ENCODE assay signal across 7 mouse cellular contexts in genomic region chr3:36688874-36689273, GRCm38 (mm10). TPM values are rescaled to one million over a fixed set of nuclear protein-coding genes. Genes with fewer than 3 reads are reported as not detected.
DNase-seq lines count a peak whose midpoint lies in the region; ATAC-seq lines count a peak whose summit lies in the region.

No protein-coding gene starts in this region.

- DNase-seq in adrenal gland, postnatal 25 days = peak; percentile 74
- peak; percentile 87 for DNase-seq in embryo, embryonic 10 days (ENCODE audit: low spot score)
- peak; percentile 71 to 75 for DNase-seq in gastrocnemius, postnatal 4 days (ENCODE audit: low spot score in 2 of 2)
- DNase-seq in intestine, embryonic 14.5 days (ENCODE audit: low spot score) = peak; percentile 87
- peak; percentile 45 to 52 for DNase-seq in left cerebral cortex, postnatal 36 days (ENCODE audit: low spot score in 2 of 2)
- DNase-seq in midbrain, embryonic 11.5 days (ENCODE audit: low spot score, missing footprints) = peak; percentile 99
- peak; percentile 11 to 53 for DNase-seq in spleen, adult 18-20 months

- H3K4me3 ChIP-seq in intestine, embryonic 14.5 days (ENCODE audit: low read depth, low read length) = peak overlapping the region; percentile 65
- H3K4me3 ChIP-seq in midbrain, embryonic 11.5 days (ENCODE audit: low read depth, low read length) = peak overlapping the region; percentile 54

- H3K4me1 ChIP-seq in intestine, embryonic 14.5 days (replicated peaks; ENCODE audit: control insufficient read depth, insufficient read depth, low read length) = no peaks in the 10 kb centered on the region
- 0 out of 2 replicates have a peak, but pooled peaks cover 2% of the 10 kb centered on the region for H3K4me1 ChIP-seq in midbrain, embryonic 11.5 days (ENCODE audit: control insufficient read depth, insufficient read depth, low read length)

- no peak overlapping the region for H3K9ac ChIP-seq in intestine, embryonic 14.5 days (ENCODE audit: low read length)
- no peak overlapping the region for H3K9ac ChIP-seq in midbrain, embryonic 11.5 days (ENCODE audit: low read length)

- H3K36me3 ChIP-seq in intestine, embryonic 14.5 days (ENCODE audit: control insufficient read depth, insufficient read depth, low read length) = no peaks in the 10 kb centered on the region
- H3K36me3 ChIP-seq in midbrain, embryonic 11.5 days (ENCODE audit: control insufficient read depth, insufficient read depth, low read length) = no peaks in the 10 kb centered on the region

- 0 out of 2 replicates have a peak, but pooled peaks cover 12% of the 10 kb centered on the region for H3K27me3 ChIP-seq in intestine, embryonic 14.5 days (replicated peaks; ENCODE audit: control insufficient read depth, insufficient read depth, low read length)
- H3K27me3 ChIP-seq in midbrain, embryonic 11.5 days (ENCODE audit: control insufficient read depth, insufficient read depth, low read length) = peaks cover 11% of the 10 kb centered on the region; the same call in 1 of the 2 replicates

- ATAC-seq in intestine, embryonic 14.5 days (replicated peaks; ENCODE audit: low FRiP score, low TSS enrichment, low read depth) = peak; percentile 57
- ATAC-seq in midbrain, embryonic 11.5 days (ENCODE audit: low FRiP score) = peak; percentile 69

- peak overlapping the region; percentile 84 for H3K4me2 ChIP-seq in intestine, embryonic 14.5 days (ENCODE audit: low read length)
- H3K4me2 ChIP-seq in midbrain, embryonic 11.5 days = peak overlapping the region; percentile 66

- intact Hi-C loops in left cerebral cortex, postnatal 36 days (cut with DNase I) = no loop called here

- H3K9me3 ChIP-seq in intestine, embryonic 14.5 days (ENCODE audit: control insufficient read depth, low read length) = no peaks in the 10 kb centered on the region
- no peaks in the 10 kb centered on the region for H3K9me3 ChIP-seq in midbrain, embryonic 11.5 days (ENCODE audit: control insufficient read depth, low read length)

- WGBS in intestine, embryonic 14.5 days = 4% methylated on average over 21 of the region's 21 CpGs
- 3% methylated on average over 21 of the region's 21 CpGs for WGBS in midbrain, embryonic 11.5 days

- no peak overlapping the region for H3K27ac ChIP-seq in intestine, embryonic 14.5 days (ENCODE audit: low read depth)
- no peak overlapping the region for H3K27ac ChIP-seq in midbrain, embryonic 11.5 days (ENCODE audit: low read depth, low read length)

RNA-seq across cellular contexts. Expression of gene Trpc3, which starts 1.1 kb away (rescaled TPM):
- total RNA-seq in adrenal gland, postnatal 25 days (2021) = 2.0 and 4.7 TPM in 2 replicates
- total RNA-seq in gastrocnemius, postnatal 4 days (2021) = 10 to 100 TPM in 1 of 2 experiments, 1 to 10 TPM in 1; 8.6 to 10.3 TPM
- 3.7 and 5.6 TPM in 2 replicates for polyA plus RNA-seq in intestine, embryonic 14.5 days (2014; fragmentation: Nextera tagmentation; extraction: Ambion mirVana)
- 10 to 100 TPM; 17.8 to 19.9 TPM for total RNA-seq in left cerebral cortex, postnatal 36 days (2021)
- polyA plus RNA-seq in midbrain, embryonic 11.5 days (2014; fragmentation: Nextera tagmentation; extraction: Ambion mirVana) = 4.3 and 4.5 TPM in 2 replicates

Comparison
In these comparisons a context has a peak if more than half of its experiments do, and no peak if none do; other contexts are left out.
1. DNase-seq: peak in every context shown above with its lines; median percentile 99 in midbrain, embryonic 11.5 days; 87 in embryo, embryonic 10 days; 87 in intestine, embryonic 14.5 days; 74 in adrenal gland, postnatal 25 days; 73 in gastrocnemius, postnatal 4 days; 48 in left cerebral cortex, postnatal 36 days; 32 in spleen, adult 18-20 months.